Mouse (Mus musculus): ENCODE data around the gene Lin28a. TPM values are rescaled to one million over a fixed set of nuclear protein-coding genes. Genes with fewer than 3 reads are reported as not detected.

The Lin28a gene
- total and polyA plus RNA-seq, 3 experiments = 0.01 TPM; not detected in 2

DNA sequence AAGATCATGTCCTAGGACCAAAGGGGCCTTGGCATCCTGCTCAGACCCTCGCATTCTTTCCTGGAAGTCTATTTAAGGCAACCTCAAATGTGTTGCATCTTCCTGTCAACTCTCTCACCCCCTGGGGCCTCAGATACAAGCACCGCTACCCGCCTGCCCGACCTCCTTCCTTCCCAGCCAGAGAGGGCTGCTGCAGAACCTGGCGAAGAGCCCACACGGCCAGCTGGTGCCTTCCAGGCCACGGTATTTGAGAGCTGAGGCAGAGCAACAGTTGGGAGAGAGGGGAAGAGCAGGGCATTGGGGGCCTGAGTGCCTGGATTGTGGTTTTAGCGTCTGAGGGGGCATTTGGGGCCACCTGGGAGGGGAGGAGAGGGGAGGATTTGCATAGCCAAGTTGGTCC, 33.9 kb upstream of the Lin28a start:
- Histone ChIP-seq H3K36me3 (ENCODE audit: control insufficient read depth in 1 of 2, insufficient read depth in 2 of 2, low read length in 2 of 2) (no peaks in the 10 kb centered on the region; a peak in 1 of 4 replicates), H3K79me2 (ENCODE audit: control insufficient read depth, insufficient read depth, low read length, poor library complexity) (no peaks in the 10 kb centered on the region), H3K27me3 (ENCODE audit: control insufficient read depth in 1 of 2, insufficient read depth in 2 of 2, low read length in 2 of 2) (peaks cover 0 to 3% of the 10 kb centered on the region in 2 experiments; a peak in 2 of 4 replicates), H3K4me3 (ENCODE audit: control insufficient read depth in 1 of 2, insufficient read depth in 1 of 2, low read depth in 2 of 2, low read length in 2 of 2) (no peak overlapping the region), H3K4me1 (ENCODE audit: control insufficient read depth in 1 of 2, insufficient read depth in 2 of 2, low read length in 2 of 2) (peaks cover 0 to 16% of the 10 kb centered on the region in 2 experiments; a peak in 1 of 4 replicates), H3K9ac (ENCODE audit: control insufficient read depth, low read depth, low read length, poor library complexity, severe bottlenecking) (no peak overlapping the region), H3K9me3 (replicated peaks; ENCODE audit: insufficient read depth, low read length) (no peaks in the 10 kb centered on the region), H3K27ac (ENCODE audit: control insufficient read depth, low read depth, low read length) (no peak overlapping the region)
- no peak for TF ChIP-seq SIN3A (IDR thresholded peaks at IDR 0.05; ENCODE audit: low read length)
- no peak for TF ChIP-seq MXI1 (IDR thresholded peaks at IDR 0.05; ENCODE audit: low read depth, low read length)
- TF ChIP-seq ZC3H11A (IDR thresholded peaks at IDR 0.05; ENCODE audit: low read depth, low read length) = no peak
- no peak for TF ChIP-seq TBP (IDR thresholded peaks at IDR 0.05; ENCODE audit: low read depth, low read length)
- TF ChIP-seq USF2 (IDR thresholded peaks at IDR 0.05; ENCODE audit: borderline replicate concordance in 1 of 2, insufficient read depth in 1 of 2, low read depth in 1 of 2, low read length in 2 of 2) = no peak
- TF ChIP-seq GATA1 (IDR thresholded peaks at IDR 0.05; ENCODE audit: low read depth, low read length) = no peak
- no peak for TF ChIP-seq MAX (IDR thresholded peaks at IDR 0.05; ENCODE audit: low read length)
- no peak for TF ChIP-seq GABPA (IDR thresholded peaks at IDR 0.05; ENCODE audit: low read depth, low read length)
- no peak for TF ChIP-seq POLR2AphosphoS5 (IDR thresholded peaks at IDR 0.05; ENCODE audit: borderline replicate concordance, low read depth, low read length)
- no peak for DNase-seq (ENCODE audit: low read depth, low spot score)

DNA sequence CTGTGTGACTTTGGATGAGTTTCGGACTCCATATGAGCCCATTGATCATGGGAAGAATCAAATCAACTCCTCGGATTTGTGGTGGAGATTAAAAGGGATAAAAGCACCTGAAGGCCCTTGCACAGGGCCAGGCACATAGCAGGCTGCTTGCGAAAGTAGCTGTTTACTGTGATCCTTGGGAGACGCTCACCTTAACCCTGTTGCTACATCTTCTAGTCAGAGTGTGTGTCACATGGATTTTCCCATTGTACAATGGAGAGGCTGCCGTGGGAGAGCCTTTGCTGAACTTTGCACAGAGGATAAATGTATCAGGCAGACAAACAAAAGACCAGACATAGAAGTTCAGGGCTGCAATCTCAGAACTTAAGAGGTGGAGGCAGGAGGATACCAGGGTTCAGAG, 33.3 kb upstream of the Lin28a start:
- Histone ChIP-seq H3K79me2 (ENCODE audit: control insufficient read depth, insufficient read depth, low read length, poor library complexity) (no peaks in the 10 kb centered on the region), H3K9me3 (replicated peaks; ENCODE audit: insufficient read depth, low read length) (no peaks in the 10 kb centered on the region), H3K27me3 (ENCODE audit: control insufficient read depth in 1 of 2, insufficient read depth in 2 of 2, low read length in 2 of 2) (peaks cover 0 to 3% of the 10 kb centered on the region in 2 experiments; a peak in 2 of 4 replicates), H3K4me3 (ENCODE audit: control insufficient read depth in 1 of 2, insufficient read depth in 1 of 2, low read depth in 2 of 2, low read length in 2 of 2) (no peak overlapping the region), H3K36me3 (ENCODE audit: control insufficient read depth in 1 of 2, insufficient read depth in 2 of 2, low read length in 2 of 2) (no peaks in the 10 kb centered on the region; a peak in 1 of 4 replicates), H3K4me1 (ENCODE audit: control insufficient read depth in 1 of 2, insufficient read depth in 2 of 2, low read length in 2 of 2) (peaks cover 0 to 18% of the 10 kb centered on the region in 2 experiments; a peak in 1 of 4 replicates), H3K27ac (ENCODE audit: control insufficient read depth, low read depth, low read length) (no peak overlapping the region), H3K9ac (ENCODE audit: control insufficient read depth, low read depth, low read length, poor library complexity, severe bottlenecking) (no peak overlapping the region)
- no peak for DNase-seq (ENCODE audit: low read depth, low spot score)
- TF ChIP-seq MYB (IDR thresholded peaks at IDR 0.05; ENCODE audit: low read depth, low read length) = no peak
- TF ChIP-seq ZC3H11A (IDR thresholded peaks at IDR 0.05; ENCODE audit: low read depth, low read length) = no peak
- no peak for TF ChIP-seq E2F4 (IDR thresholded peaks at IDR 0.05; ENCODE audit: borderline replicate concordance, low read depth, low read length)
- no peak for TF ChIP-seq USF2 (IDR thresholded peaks at IDR 0.05; ENCODE audit: borderline replicate concordance in 1 of 2, insufficient read depth in 1 of 2, low read depth in 1 of 2, low read length in 2 of 2)
- no peak for TF ChIP-seq MEF2A (IDR thresholded peaks at IDR 0.05; ENCODE audit: extremely low read depth, insufficient replicate concordance, low read depth, low read length, poor library complexity, severe bottlenecking)
- no peak for TF ChIP-seq CHD2 (IDR thresholded peaks at IDR 0.05; ENCODE audit: low read length)
- TF ChIP-seq CHD1 (IDR thresholded peaks at IDR 0.05; ENCODE audit: low read depth, low read length) = no peak
- no peak for TF ChIP-seq RAD21 (IDR thresholded peaks at IDR 0.05; ENCODE audit: low read depth, low read length)
- TF ChIP-seq ZKSCAN1 (IDR thresholded peaks at IDR 0.05; ENCODE audit: low read depth, low read length) = no peak
- TF ChIP-seq ZMIZ1 (IDR thresholded peaks at IDR 0.05; ENCODE audit: low read depth, low read length) = no peak
- TF ChIP-seq POLR2AphosphoS2 (IDR thresholded peaks at IDR 0.05; ENCODE audit: low read length) = no peak

Data from MEL (cell line).